Mouse (Mus musculus) limb, embryonic 10.5 days (tissue): ENCODE data around the gene Tns2. TPM values are rescaled to one million over a fixed set of nuclear protein-coding genes. Genes with fewer than 3 reads are reported as not detected.
"Not testable (repeated sequence)": the region's sequence is repeated elsewhere in the genome, so short reads cannot be mapped to it uniquely, and the experiment has no call there.

Experiments
- DNase-seq: peaks from one replicate; pipeline ENCODE4 v3.0.0-alpha.2; 2017; ENCODE audit warnings: low spot score
- H3K27ac ChIP-seq: fragments of 300-500 bp; sonication (generic); 2 replicates; pipeline ENCODE4 v1.5.1; 2016; ENCODE audit warnings: mild to moderate bottlenecking
- H3K27me3 ChIP-seq: fragments of 300-500 bp; sonication (generic); 2 replicates; pipeline ENCODE4 v1.6.1; 2016; ENCODE audit warnings: low read depth, mild to moderate bottlenecking; ENCODE audit not compliant: poor library complexity, severe bottlenecking
- H3K36me3 ChIP-seq: fragments of 300-500 bp; sonication (generic); 2 replicates; pipeline ENCODE4 v1.6.1; 2016; ENCODE audit warnings: mild to moderate bottlenecking, moderate library complexity
- H3K4me1 ChIP-seq: fragments of 300-500 bp; sonication (generic); 2 replicates; pipeline ENCODE4 v1.6.1; 2016
- H3K4me3 ChIP-seq: fragments of 300-500 bp; sonication (generic); 2 replicates; pipeline ENCODE4 v1.5.1; 2016; ENCODE audit warnings: mild to moderate bottlenecking, moderate library complexity
- H3K9me3 ChIP-seq: fragments of 300-500 bp; sonication (generic); replicated peaks from 2 replicates; pipeline ENCODE4 v1.6.1; 2016; ENCODE audit warnings: mild to moderate bottlenecking
- WGBS: fragments of 180-500 bp; shearing (Covaris S2); methylation state at CpG from one replicate; pipeline ENCODE4 v1.1.7; 2016; 5-methylcytosine and 5-hydroxymethylcytosine counted together
- polyA plus RNA-seq: library from polyadenylated mRNA; unstranded; fragments of >200 nt; fragmentation: Nextera tagmentation; extraction: Ambion mirVana; gene quantifications from 2 replicates; pipeline ENCODE4 v1.2.1, GENCODE M21; 2016

The Tns2 gene
- polyA plus RNA-seq, 1 experiment from 2014 or later: 13.0 TPM

- Histone ChIP-seq H3K9me3 (no peaks in the 10 kb centered on the region), H3K36me3 (no peaks in the 10 kb centered on the region), H3K27me3 (peaks cover 51% of the 10 kb centered on the region), H3K27ac (no peak overlapping the region), H3K4me3 (no peak overlapping the region), H3K4me1 (peaks cover 19% of the 10 kb centered on the region)
- no peak for DNase-seq
- WGBS: 59% methylated on average over 23 of the region's 23 CpGs
Observed at GRCm38 (mm10) chr15:102142914-102143912, 43.0 kb downstream of the Tns2 start.

GRCm38 (mm10) chr15:102144274-102144711, 44.1 kb downstream of the Tns2 start, which contains the start of gene Igfbp6:
Gene Igfbp6 (plus strand): TSS chr15:102144362.
- peaks cover 51% of the 10 kb centered on the region for H3K27me3 ChIP-seq
- 4% methylated on average over 22 of the region's 22 CpGs for WGBS
- H3K4me3 ChIP-seq: peak within 1 kb of the TSS; percentile 47
- H3K36me3 ChIP-seq: no peaks in the 10 kb centered on the region
- H3K4me1 ChIP-seq: peaks cover 19% of the 10 kb centered on the region
- peak within 1 kb of the TSS; percentile 53; the same call in 1 of the 2 replicates for H3K27ac ChIP-seq
- no peak for DNase-seq
- no peaks in the 10 kb centered on the region for H3K9me3 ChIP-seq

GRCm38 (mm10) chr15:102144726-102145125, 44.5 kb downstream of the Tns2 start:
- Histone ChIP-seq H3K4me1 (peaks cover 19% of the 10 kb centered on the region), H3K27ac (peak overlapping the region; percentile 53; the same call in 1 of the 2 replicates), H3K36me3 (no peaks in the 10 kb centered on the region), H3K9me3 (no peaks in the 10 kb centered on the region), H3K4me3 (peak overlapping the region; percentile 47), H3K27me3 (peaks cover 51% of the 10 kb centered on the region)
- WGBS: 12% methylated on average over 19 of the region's 19 CpGs
- DNase-seq: no peak

- no peaks in the 10 kb centered on the region for H3K9me3 ChIP-seq
- H3K27me3 ChIP-seq: peaks cover 51% of the 10 kb centered on the region
- H3K36me3 ChIP-seq: no peaks in the 10 kb centered on the region
- DNase-seq: no peak
- H3K4me3 ChIP-seq: no peak overlapping the region
- H3K27ac ChIP-seq: no peak overlapping the region
- 88% methylated on average over 10 of the region's 10 CpGs for WGBS
- peaks cover 21% of the 10 kb centered on the region for H3K4me1 ChIP-seq
Observed at GRCm38 (mm10) chr15:102145330-102145729, 45.1 kb downstream of the Tns2 start.

- H3K9me3 ChIP-seq: no peaks in the 10 kb centered on the region
- H3K36me3 ChIP-seq: no peaks in the 10 kb centered on the region
- H3K4me1 ChIP-seq: peaks cover 29% of the 10 kb centered on the region
- DNase-seq: no peak
- peaks cover 51% of the 10 kb centered on the region for H3K27me3 ChIP-seq
- H3K27ac ChIP-seq: no peak overlapping the region
- WGBS: 92% methylated on average over 5 of the region's 5 CpGs
- no peak overlapping the region for H3K4me3 ChIP-seq
Observed at GRCm38 (mm10) chr15:102146089-102146488, 45.9 kb downstream of the Tns2 start.

- Histone ChIP-seq H3K9me3 (no peaks in the 10 kb centered on the region), H3K27ac (no peak overlapping the region), H3K4me3 (no peak overlapping the region), H3K36me3 (no peaks in the 10 kb centered on the region), H3K27me3 (peaks cover 49% of the 10 kb centered on the region), H3K4me1 (peaks cover 30% of the 10 kb centered on the region)
- peak; percentile 55 for DNase-seq
- WGBS: 0% methylated on average over 1 of the region's 1 CpGs
Observed at GRCm38 (mm10) chr15:102146882-102147281, 46.7 kb downstream of the Tns2 start.

- 70% methylated on average over 16 of the region's 16 CpGs for WGBS
- Histone ChIP-seq H3K9me3 (no peaks in the 10 kb centered on the region), H3K27me3 (peaks cover 40% of the 10 kb centered on the region), H3K4me3 (no peak overlapping the region), H3K4me1 (peaks cover 32% of the 10 kb centered on the region), H3K36me3 (no peaks in the 10 kb centered on the region), H3K27ac (no peak overlapping the region)
- DNase-seq: no peak
Observed at GRCm38 (mm10) chr15:102147674-102148402, 47.6 kb downstream of the Tns2 start.

GRCm38 (mm10) chr15:102149561-102149960, 49.3 kb downstream of the Tns2 start:
- H3K27me3 ChIP-seq: peaks cover 22% of the 10 kb centered on the region
- no peaks in the 10 kb centered on the region for H3K36me3 ChIP-seq
- H3K4me1 ChIP-seq: peaks cover 28% of the 10 kb centered on the region
- DNase-seq: no peak
- WGBS: 80% methylated on average over 4 of the region's 4 CpGs
- H3K9me3 ChIP-seq: no peaks in the 10 kb centered on the region
- H3K27ac ChIP-seq: 0 out of 2 replicates have a peak overlapping the region, but pooled peaks have one; percentile 3
- H3K4me3 ChIP-seq: no peak overlapping the region

GRCm38 (mm10) chr15:102150301-102151135, 50.3 kb downstream of the Tns2 start, which contains the start of gene Soat2:
Gene Soat2 (plus strand): TSS chr15:102150526.
- no peaks in the 10 kb centered on the region for H3K36me3 ChIP-seq
- 47% methylated on average over 20 of the region's 20 CpGs for WGBS
- peaks cover 24% of the 10 kb centered on the region for H3K4me1 ChIP-seq
- H3K27ac ChIP-seq: peak within 1 kb of the TSS; percentile 63
- DNase-seq: no peak
- 0 out of 2 replicates have a peak within 1 kb of the TSS, but pooled peaks have one; percentile 0 for H3K4me3 ChIP-seq
- peaks cover 13% of the 10 kb centered on the region for H3K27me3 ChIP-seq
- H3K9me3 ChIP-seq: no peaks in the 10 kb centered on the region

GRCm38 (mm10) chr15:102152646-102153045, 52.4 kb downstream of the Tns2 start:
- no peak overlapping the region for H3K4me3 ChIP-seq
- WGBS: 31% methylated on average over 4 of the region's 4 CpGs
- H3K9me3 ChIP-seq: no peaks in the 10 kb centered on the region
- no peaks in the 10 kb centered on the region for H3K36me3 ChIP-seq
- 0 out of 2 replicates have a peak, but pooled peaks cover 5% of the 10 kb centered on the region for H3K27me3 ChIP-seq
- H3K4me1 ChIP-seq: peaks cover 26% of the 10 kb centered on the region
- peak overlapping the region; percentile 54; the same call in 1 of the 2 replicates for H3K27ac ChIP-seq
- DNase-seq: no peak

- H3K9me3 ChIP-seq, H3K27ac ChIP-seq, DNase-seq, H3K27me3 ChIP-seq, H3K4me3 ChIP-seq, H3K36me3 ChIP-seq: not testable (repeated sequence)
- peaks cover 21% of the 10 kb centered on the region for H3K4me1 ChIP-seq
- WGBS: 89% methylated on average over 6 of the region's 6 CpGs
Observed at GRCm38 (mm10) chr15:102155006-102155405, 54.8 kb downstream of the Tns2 start.

- WGBS: 51% methylated on average over 20 of the region's 20 CpGs
- Histone ChIP-seq H3K27ac (peak overlapping the region; percentile 64; the same call in 1 of the 2 replicates), H3K4me1 (peaks cover 17% of the 10 kb centered on the region), H3K9me3 (no peaks in the 10 kb centered on the region), H3K27me3 (peaks cover 6% of the 10 kb centered on the region), H3K36me3 (no peaks in the 10 kb centered on the region), H3K4me3 (no peak overlapping the region)
- DNase-seq: no peak
Observed at GRCm38 (mm10) chr15:102156836-102157235, 56.6 kb downstream of the Tns2 start.
